In genomic region chr7:134071153-134071885, GRCm38 (mm10) we compare ENCODE assay signal across 17 mouse cellular contexts.
"Had no signal": no experiment of that assay in that cellular context is flagged by ENCODE, and none has a peak within 500 bp of the region (broad histone marks: within the 10 kb centered on the region; RNA-seq: fewer than 3 reads in every experiment).

No protein-coding gene starts in this region.

- ATAC-seq: liver, embryonic 12.5 days; midbrain, embryonic 16.5 days had no signal

- H3K36me3 ChIP-seq: liver, embryonic 12.5 days; midbrain, embryonic 10.5 days; neural tube, embryonic 13.5 days; neural tube, embryonic 15.5 days had no signal

- H3K4me3 ChIP-seq: liver, embryonic 12.5 days; midbrain, embryonic 10.5 days; myocyte; neural tube, embryonic 13.5 days; neural tube, embryonic 15.5 days had no signal

- DNase-seq: lung, postnatal 14 days; midbrain, embryonic 14.5 days; retina, postnatal 1 day; right cerebral cortex, adult 18-20 months; right cerebral cortex, postnatal 25 days; right cerebral cortex, postnatal 4 days; spleen, adult 18-20 months; thymus, adult 18-20 months; thymus, postnatal 14 days; thymus, postnatal 36 days had no signal

- H3K4me2 ChIP-seq: liver, embryonic 12.5 days; neural tube, embryonic 13.5 days; neural tube, embryonic 15.5 days had no signal

- H3K4me1 ChIP-seq: liver, embryonic 12.5 days; midbrain, embryonic 10.5 days; neural tube, embryonic 13.5 days; neural tube, embryonic 15.5 days had no signal

- H3K9ac ChIP-seq: liver, embryonic 12.5 days; liver, embryonic 14.5 days; neural tube, embryonic 13.5 days; neural tube, embryonic 15.5 days had no signal

- H3K9me3 ChIP-seq: liver, embryonic 12.5 days; midbrain, embryonic 10.5 days; neural tube, embryonic 13.5 days; neural tube, embryonic 15.5 days had no signal

- H3K27ac ChIP-seq: liver, embryonic 12.5 days; liver, embryonic 14.5 days; midbrain, embryonic 10.5 days; neural tube, embryonic 13.5 days; neural tube, embryonic 15.5 days had no signal

- H3K27me3 ChIP-seq: liver, embryonic 12.5 days; neural tube, embryonic 13.5 days; neural tube, embryonic 15.5 days had no signal
